Mouse (Mus musculus) forebrain, postnatal 0 days (tissue): ENCODE results near the gene Gamt. TPM values are rescaled to one million over a fixed set of nuclear protein-coding genes. Genes with fewer than 3 reads are reported as not detected.
A peak's percentile ranks its signal among the peaks of the same experiment; 100 is the strongest.

Source experiments
- ATAC-seq: fragments of 200-750 bp; cut with Nextera tagmentation; 2 replicates; pipeline ENCODE4 v1.8.0; 2017; ENCODE audit warnings: mild to moderate bottlenecking, moderate library complexity
- DNase-seq: peaks from one replicate; pipeline ENCODE4 v3.0.0-alpha.2; 2015
- H3K27ac ChIP-seq: fragments of 300-500 bp; sonication (generic); 2 replicates; pipeline ENCODE4 v1.5.1; 2014; ENCODE audit warnings: low read depth, mild to moderate bottlenecking, antibody characterized with exemption, low read length, moderate library complexity, mixed read lengths
- H3K27me3 ChIP-seq: fragments of 300-500 bp; sonication (generic); 2 replicates; pipeline ENCODE4 v1.6.1; 2014; ENCODE audit warnings: mild to moderate bottlenecking, low read length, mixed read lengths; ENCODE audit not compliant: insufficient read depth
- H3K36me3 ChIP-seq: fragments of 300-500 bp; sonication (generic); 2 replicates; pipeline ENCODE4 v1.6.1; 2014; ENCODE audit warnings: mild to moderate bottlenecking, moderate library complexity; ENCODE audit not compliant: insufficient read depth
- H3K4me1 ChIP-seq: fragments of 300-500 bp; sonication (generic); 2 replicates; pipeline ENCODE4 v1.6.1; 2014; ENCODE audit warnings: antibody characterized with exemption; ENCODE audit not compliant: insufficient read depth
- H3K4me2 ChIP-seq: fragments of 300-500 bp; sonication (generic); 2 replicates; pipeline ENCODE4 v1.6.1; 2014; ENCODE audit warnings: low read depth, mild to moderate bottlenecking, moderate library complexity
- H3K4me3 ChIP-seq: fragments of 300-500 bp; sonication (generic); 2 replicates; pipeline ENCODE4 v1.5.1; 2014; ENCODE audit warnings: low read depth, low read length, mixed read lengths
- H3K9ac ChIP-seq: fragments of 300-500 bp; sonication (generic); 2 replicates; pipeline ENCODE4 v1.6.1; 2014; ENCODE audit warnings: mild to moderate bottlenecking
- H3K9me3 ChIP-seq: fragments of 300-500 bp; sonication (generic); 2 replicates; pipeline ENCODE4 v1.6.1; 2016; ENCODE audit warnings: low read length
- CTCF ChIP-seq: sonication (generic); IDR thresholded peaks from 2 replicates; pipeline ENCODE4 v1.5.1; 2016; ENCODE audit warnings: antibody characterized with exemption, control low read depth, low read depth
- WGBS: fragments of 180-500 bp; shearing (Covaris S2); extraction: QIAGEN DNeasy Blood & Tissue Kit; methylation state at CpG from one replicate; pipeline ENCODE4 v1.1.7; 2014; 5-methylcytosine and 5-hydroxymethylcytosine counted together
- polyA plus RNA-seq: library from polyadenylated mRNA; unstranded; fragments of >200 nt; fragmentation: Nextera tagmentation; extraction: Ambion mirVana; gene quantifications from 2 replicates; pipeline ENCODE4 v1.2.1, GENCODE M21; 2015
- total RNA-seq: library from RNA; depleted of rRNA; stranded (reverse); fragments of >200 nt; gene quantifications from 2 replicates; pipeline ENCODE4 v1.2.3, GENCODE M21; 2014; rRNA removed

Gene Gamt
- 15.2 and 18.2 TPM in 2 replicates for total RNA-seq
- 20.8 and 21.8 TPM in 2 replicates for polyA plus RNA-seq

DNA sequence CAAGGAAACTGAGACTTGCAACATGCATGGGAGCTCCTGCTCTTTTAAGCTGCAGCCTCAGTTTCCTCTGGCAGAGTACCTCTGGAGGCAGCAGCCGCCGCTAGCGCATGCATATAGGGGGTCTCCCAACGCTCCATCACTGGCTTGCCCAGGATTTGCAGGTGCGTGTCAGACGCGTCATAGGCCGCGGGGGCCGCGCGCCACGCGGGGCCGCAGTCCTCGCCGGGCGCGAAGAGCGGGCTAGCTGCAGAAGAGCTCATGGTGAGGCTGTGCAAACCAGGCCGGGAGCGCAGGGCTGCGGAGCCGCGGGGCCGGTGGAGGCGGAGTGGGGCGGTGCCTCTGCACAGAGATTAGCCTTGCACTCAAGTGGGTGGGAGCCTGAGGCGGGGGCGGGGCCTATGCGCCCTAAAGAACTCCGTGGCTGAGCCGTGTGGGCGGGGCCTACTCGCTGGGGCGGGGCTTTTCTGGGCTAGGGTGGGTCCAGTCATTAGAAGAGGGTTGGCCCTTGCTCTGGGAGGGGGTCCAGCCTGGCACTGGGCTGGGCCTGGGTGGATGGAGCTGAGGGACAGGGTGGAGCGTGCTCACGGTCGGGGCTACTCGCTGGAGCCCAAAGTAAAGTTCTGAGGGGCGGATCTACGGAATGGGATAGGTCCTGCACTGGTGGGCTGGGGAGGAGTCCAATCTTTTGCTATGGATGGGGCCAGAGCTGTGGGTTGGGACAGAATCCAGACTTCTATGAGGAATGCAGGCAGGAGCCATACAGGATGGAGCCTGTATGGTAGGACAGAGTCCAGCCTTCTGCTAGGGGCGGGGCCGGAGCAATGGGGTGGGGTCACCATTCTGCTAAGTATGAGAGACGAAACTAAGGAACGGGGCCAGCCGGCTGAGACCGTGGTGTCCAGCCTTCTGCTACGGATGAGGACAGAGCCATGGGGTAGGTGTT is at the start of gene Gamt, which contains the start of gene Dazap1:
Gamt (minus strand) TSS at position 371 of the 943 bp plus-strand sequence.
Dazap1 (plus strand) TSS at position 845 of the 943 bp plus-strand sequence.
- ATAC-seq (peak; percentile 75), DNase-seq (peak; percentile 93)
- peak; percentile 4; the same call in 1 of the 2 replicates for TF ChIP-seq CTCF
- H3K27me3 ChIP-seq = no peaks in the 10 kb centered on the region
- no peaks in the 10 kb centered on the region for H3K9me3 ChIP-seq
- peak within 1 kb of the TSS; percentile 47 for H3K9ac ChIP-seq
- peaks cover 8% of the 10 kb centered on the region; the same call in 1 of the 2 replicates for H3K4me1 ChIP-seq
- H3K36me3 ChIP-seq = peaks cover 18% of the 10 kb centered on the region
- peak within 1 kb of the TSS; percentile 40 for H3K4me3 ChIP-seq
- H3K4me2 ChIP-seq = peak within 1 kb of the TSS; percentile 79
- 1% methylated on average over 45 of the region's 49 CpGs for WGBS
- H3K27ac ChIP-seq = peak within 1 kb of the TSS; percentile 79

DNA sequence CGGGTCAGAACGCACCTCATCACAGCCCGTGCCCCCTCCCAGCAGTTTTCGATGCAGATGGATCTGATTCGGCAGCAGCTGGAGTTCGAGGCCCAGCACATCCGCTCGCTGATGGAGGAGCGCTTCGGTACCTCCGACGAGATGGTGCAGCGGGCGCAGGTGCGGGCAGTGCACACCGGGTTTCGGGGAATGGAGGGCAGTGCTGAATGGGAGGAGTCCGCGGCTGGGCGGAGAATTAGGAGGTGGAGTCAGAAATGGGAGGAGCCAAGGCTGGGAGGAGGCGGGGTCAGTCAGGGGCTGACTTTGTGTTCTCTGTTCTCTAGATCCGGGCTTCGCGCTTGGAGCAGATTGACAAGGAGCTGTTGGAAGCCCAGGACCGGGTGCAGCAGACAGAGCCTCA is 44.0 kb upstream of the Gamt start:
- Histone ChIP-seq H3K27ac (no peak overlapping the region), H3K4me1 (peaks cover 20% of the 10 kb centered on the region), H3K9me3 (no peaks in the 10 kb centered on the region), H3K4me3 (no peak overlapping the region), H3K27me3 (no peaks in the 10 kb centered on the region), H3K36me3 (peaks cover 77% of the 10 kb centered on the region), H3K9ac (no peak overlapping the region), H3K4me2 (0 out of 2 replicates have a peak overlapping the region, but pooled peaks have one; percentile 3)
- DNase-seq (no peak), ATAC-seq (no peak)
- no peak for TF ChIP-seq CTCF
- WGBS = 42% methylated on average over 25 of the region's 25 CpGs

DNA sequence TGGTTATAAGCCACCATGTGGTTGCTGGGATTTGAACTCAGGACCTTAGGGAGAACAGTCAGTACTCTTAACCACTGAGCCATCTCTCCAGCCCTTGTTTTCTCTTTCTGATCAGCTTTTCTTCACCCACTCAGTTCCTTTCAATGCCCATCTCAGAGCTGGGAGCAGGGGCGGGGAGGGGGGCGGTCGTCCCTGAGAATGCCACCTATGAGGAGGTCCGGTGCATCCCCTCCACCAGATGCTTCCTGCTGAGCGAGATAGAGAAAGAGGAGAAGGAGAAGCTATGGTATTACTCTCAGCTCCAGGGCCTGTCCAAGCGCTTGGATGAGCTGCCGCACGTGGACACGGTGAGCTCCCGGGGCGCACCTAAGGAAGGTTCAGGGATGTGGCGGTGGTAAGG is 43.6 kb upstream of the Gamt start:
- H3K27me3 ChIP-seq = no peaks in the 10 kb centered on the region
- peaks cover 73% of the 10 kb centered on the region for H3K36me3 ChIP-seq
- no peaks in the 10 kb centered on the region for H3K9me3 ChIP-seq
- H3K4me1 ChIP-seq = peaks cover 20% of the 10 kb centered on the region
- 60% methylated on average over 12 of the region's 12 CpGs for WGBS
- DNase-seq (no peak), ATAC-seq (no peak)
- H3K27ac ChIP-seq = no peak overlapping the region
- TF ChIP-seq CTCF = no peak
- H3K4me3 ChIP-seq = no peak overlapping the region
- H3K4me2 ChIP-seq = 0 out of 2 replicates have a peak overlapping the region, but pooled peaks have one; percentile 3
- no peak overlapping the region for H3K9ac ChIP-seq

DNA sequence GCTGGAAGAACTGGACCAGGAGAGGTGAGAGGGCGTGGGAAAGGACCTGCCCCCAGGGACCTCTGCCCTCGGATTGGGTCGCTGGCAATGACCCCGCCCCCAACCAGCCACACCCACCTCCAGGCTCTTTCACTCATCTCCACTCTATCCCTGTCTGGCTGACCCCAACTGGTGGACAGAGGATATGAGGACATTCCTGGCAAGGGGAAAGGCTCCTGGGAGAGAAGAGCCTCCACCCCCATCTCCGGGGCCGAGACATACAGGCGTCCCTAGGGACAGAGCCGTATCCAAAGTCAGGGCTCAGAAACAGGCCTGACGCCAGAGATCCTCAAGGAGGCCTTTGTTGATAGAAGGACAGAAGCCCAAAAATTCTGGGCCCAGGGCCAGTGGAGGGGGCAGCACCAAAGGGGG is 41.7 kb upstream of the Gamt start:
- WGBS = 20% methylated on average over 9 of the region's 9 CpGs

DNA sequence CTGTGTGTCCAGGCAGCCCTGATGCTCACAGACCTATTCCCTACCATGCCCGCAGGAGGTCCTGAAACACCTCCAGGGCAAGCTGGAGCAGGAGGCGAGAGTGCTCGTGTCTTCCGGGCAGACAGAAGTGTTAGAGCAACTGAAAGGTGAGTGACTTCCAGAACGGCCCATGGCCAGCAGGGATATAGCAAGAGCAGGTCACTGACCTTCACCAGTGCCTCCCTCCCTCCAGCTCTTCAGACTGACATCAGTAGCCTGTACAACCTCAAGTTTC is 41.2 kb upstream of the Gamt start:
- ATAC-seq (no peak), DNase-seq (no peak)
- Histone ChIP-seq H3K4me1 (peaks cover 36% of the 10 kb centered on the region), H3K4me2 (peak overlapping the region; percentile 89), H3K9ac (peak overlapping the region; percentile 99), H3K36me3 (peaks cover 49% of the 10 kb centered on the region), H3K4me3 (peak overlapping the region; percentile 68), H3K9me3 (no peaks in the 10 kb centered on the region), H3K27ac (peak overlapping the region; percentile 99), H3K27me3 (no peaks in the 10 kb centered on the region)
- no peak for TF ChIP-seq CTCF
- WGBS = 59% methylated on average over 5 of the region's 5 CpGs

More for the DNA sequence above, 41.7 kb upstream of the Gamt start:
- no peaks in the 10 kb centered on the region for H3K27me3 ChIP-seq
- ATAC-seq (peak; percentile 5; the same call in 1 of the 2 replicates), DNase-seq (peak; percentile 66)
- no peaks in the 10 kb centered on the region for H3K9me3 ChIP-seq
- H3K9ac ChIP-seq = peak overlapping the region; percentile 99
- H3K4me1 ChIP-seq = peaks cover 32% of the 10 kb centered on the region
- H3K4me2 ChIP-seq = peak overlapping the region; percentile 89
- no peak for TF ChIP-seq CTCF
- peaks cover 53% of the 10 kb centered on the region for H3K36me3 ChIP-seq
- H3K27ac ChIP-seq = peak overlapping the region; percentile 99
- H3K4me3 ChIP-seq = peak overlapping the region; percentile 68

DNA sequence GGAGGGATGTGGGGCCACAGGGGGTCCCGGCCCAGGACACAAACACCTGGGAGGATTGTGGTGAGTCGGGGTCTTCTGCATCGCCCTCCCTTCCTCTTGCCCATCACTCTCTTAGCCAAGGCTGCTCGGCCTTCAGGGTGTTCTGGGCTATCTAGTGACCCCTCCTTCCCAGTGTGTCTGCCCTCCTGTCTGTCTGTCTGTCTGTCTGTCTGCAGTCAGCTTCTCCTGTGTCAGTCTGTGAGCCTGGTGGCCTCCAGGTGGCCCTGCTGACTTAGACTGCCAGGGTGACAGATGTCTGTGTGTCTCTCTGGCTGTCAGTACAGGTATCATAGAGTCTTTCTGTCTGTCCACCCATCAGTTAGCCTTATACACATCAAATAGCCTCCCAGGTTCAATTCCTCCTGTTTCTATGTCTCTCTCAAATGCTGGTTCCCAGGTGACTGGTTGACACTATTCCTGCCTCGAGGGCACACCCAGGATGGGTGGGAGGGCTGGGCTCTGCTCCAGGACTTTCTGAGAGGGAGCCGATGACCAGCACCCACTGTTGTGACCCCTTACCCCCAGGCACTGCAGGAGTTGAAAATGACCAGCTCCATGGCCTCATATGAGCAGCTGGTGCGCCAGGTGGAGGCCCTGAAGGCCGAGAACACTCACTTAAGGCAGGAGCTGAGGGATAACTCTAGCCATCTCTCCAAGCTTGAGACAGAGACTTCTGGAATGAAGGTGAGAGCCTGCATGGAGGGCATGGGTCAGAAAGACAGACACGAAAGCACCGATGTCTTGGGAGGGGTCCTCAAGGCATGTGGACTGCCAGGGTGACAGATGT is 40.7 kb upstream of the Gamt start:
- H3K4me3 ChIP-seq = peak overlapping the region; percentile 68
- peak overlapping the region; percentile 99 for H3K9ac ChIP-seq
- peak; percentile 4; the same call in 1 of the 2 replicates for TF ChIP-seq CTCF
- no peak for ATAC-seq
- no peaks in the 10 kb centered on the region for H3K27me3 ChIP-seq
- no peak for DNase-seq
- H3K27ac ChIP-seq = peak overlapping the region; percentile 99
- H3K36me3 ChIP-seq = peaks cover 43% of the 10 kb centered on the region
- WGBS = 61% methylated on average over 10 of the region's 10 CpGs
- H3K4me1 ChIP-seq = peaks cover 42% of the 10 kb centered on the region
- H3K9me3 ChIP-seq = no peaks in the 10 kb centered on the region
- peak overlapping the region; percentile 89 for H3K4me2 ChIP-seq
